Mouse (Mus musculus) heart, postnatal 36 days (tissue): ENCODE results near the gene Hapln1. TPM values are rescaled to one million over a fixed set of nuclear protein-coding genes. Genes with fewer than 3 reads are reported as not detected.

Experiments
- DNase-seq, 2 experiments: peaks; one replicate each; pipeline ENCODE4 v3.0.0; 2021 to 2022
- intact Hi-C: fragments of 180-260 bp; cut with DNase I; formaldehyde crosslinking; loops from one replicate; pipeline ENCODE4 v1.15.1; 2025
- total RNA-seq, 2 experiments: library from RNA; stranded (reverse); gene quantifications; 2 replicates each; pipeline ENCODE4 v1.2.3; 2021

Gene Hapln1
- under 1 TPM; 0.30 to 0.44 TPM for total RNA-seq

DNA sequence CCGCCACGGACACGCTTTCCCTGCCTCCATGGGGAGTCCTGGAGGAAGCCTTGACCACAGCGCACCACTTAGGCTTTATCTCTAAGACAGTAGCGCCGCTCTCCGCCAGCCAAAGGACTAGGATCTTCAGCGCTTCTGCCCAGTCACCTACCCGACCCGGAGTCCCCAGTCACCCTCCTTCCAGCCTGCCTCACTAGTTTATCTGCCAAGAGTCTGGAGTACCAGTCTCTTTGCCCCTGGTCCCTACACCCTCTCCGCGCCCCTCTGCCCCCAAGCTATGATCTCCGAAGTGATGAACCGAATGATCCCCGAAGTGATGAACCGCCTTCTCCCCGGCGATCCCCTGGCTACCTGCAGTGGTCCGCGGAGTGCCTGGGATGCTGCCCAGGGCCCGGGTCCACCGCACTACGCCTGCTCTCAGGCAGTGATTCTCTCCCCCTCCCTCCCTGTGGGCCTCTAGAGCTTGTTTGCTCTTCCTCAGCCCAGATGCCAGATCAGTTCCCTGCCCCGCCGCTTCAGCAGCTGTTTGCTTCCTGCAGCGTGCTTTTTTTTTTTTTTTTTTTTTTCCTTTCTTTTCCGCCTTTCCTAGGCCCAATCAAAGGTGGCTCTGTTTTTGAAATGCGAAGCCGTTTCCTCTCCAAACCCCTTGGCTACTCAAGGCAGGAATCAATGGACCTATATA is at the start of gene Hapln1:
TSS of gene Hapln1 (plus strand) at position 592 of the 682 bp plus-strand sequence.
- intact Hi-C loops: no loop called here
- no peak for DNase-seq

DNA sequence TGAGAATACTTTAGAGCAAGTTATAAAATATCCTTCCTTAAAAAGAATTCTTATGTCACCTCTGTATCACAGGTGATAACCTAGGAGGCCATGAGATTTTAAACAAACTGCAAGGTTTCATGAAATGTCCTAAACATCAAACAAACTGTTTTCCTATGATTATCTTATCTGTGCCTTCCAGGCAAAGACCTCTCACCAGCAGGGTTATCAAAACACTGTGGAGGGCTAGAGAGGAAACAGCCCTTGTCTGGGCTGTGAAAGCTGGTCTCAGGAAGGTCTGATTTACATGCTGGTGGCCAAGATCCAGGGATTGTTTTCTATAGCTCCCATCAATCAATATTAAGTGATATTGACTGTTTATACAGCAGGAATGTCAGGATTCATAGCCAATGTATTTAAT is 46.4 kb upstream of the Hapln1 start:
- DNase-seq: no peak
- intact Hi-C loops: no loop called here

DNA sequence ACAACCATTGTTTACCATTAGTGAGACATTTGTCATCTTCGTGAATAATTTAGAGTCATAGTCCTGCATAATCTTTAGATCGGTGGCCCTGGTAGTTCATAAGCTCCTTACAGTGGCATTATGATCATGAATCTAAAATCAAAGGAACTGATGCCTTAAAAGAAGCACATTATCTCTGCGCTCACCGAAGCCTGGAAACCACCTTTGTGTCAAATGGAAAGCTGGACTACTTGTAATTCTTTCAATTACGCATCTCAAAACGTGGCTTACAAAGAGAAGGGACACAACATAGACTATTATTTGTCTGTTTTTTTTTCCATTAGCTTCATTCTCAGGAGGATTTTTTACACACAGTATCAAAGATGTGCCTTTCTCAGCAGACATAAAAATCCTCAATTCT is 45.9 kb upstream of the Hapln1 start:
- intact Hi-C loops: no loop called here
- DNase-seq: no peak

DNA sequence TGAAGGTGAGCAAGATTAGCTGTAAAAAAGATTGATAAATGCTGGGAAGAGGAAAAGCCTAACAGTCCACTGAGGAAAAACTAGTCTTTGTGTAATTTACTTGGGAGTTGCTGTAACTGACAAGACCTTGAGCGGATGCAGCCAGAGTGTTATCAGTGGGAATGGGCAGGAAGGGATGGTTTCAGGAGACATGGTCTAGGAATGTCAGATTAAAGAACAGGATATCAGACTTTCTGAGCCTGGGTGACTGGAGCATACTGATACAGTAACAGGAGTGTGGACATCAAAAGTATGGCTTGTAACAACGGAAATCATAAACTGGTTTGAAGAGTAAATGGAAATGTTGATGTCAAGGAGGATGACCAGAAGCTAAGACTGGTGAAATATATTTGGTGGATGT is 43.0 kb upstream of the Hapln1 start:
- no peak for DNase-seq
- intact Hi-C loops: no loop called here

DNA sequence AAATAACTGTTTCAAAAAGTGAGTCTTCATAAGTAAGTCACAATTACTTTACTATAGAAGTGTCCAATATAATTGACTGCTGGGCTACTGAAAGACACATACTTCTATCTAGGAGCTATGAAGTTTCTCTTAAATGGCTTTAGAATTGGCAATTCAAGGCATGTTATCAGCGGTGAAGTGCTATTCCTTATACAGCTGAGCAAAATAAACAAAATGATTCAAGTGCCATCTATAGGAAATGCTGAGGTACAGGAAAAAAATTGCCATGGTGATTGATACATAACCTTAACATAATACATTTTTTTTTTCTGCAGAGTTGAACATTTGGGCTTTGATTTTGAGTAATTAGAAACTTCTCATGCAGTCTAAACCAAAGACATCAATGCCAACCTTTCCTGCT is 40.2 kb upstream of the Hapln1 start:
- intact Hi-C loops: no loop called here

DNA sequence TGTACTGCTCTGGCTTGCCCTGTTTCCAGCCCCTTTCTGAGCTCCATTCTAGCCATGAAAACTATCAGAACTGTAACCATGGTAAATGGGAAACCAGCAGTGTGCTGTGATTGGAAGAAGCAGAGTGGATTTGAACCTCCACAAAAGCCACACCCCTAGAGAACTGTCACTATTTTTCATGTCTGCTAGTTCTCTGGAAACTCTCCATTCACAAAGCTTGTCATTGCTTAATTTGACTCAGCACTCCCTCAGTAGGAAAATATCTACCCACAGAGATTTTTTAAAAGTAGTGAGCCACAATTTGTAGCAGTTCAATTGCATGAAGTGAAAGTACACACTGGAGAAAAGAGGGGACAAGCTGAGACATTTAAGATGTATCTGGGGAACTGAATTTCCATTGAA is 18.1 kb upstream of the Hapln1 start:
- DNase-seq: no peak
- intact Hi-C loops: no loop called here

More for the DNA sequence above, 40.2 kb upstream of the Hapln1 start:
- no peak for DNase-seq

DNA sequence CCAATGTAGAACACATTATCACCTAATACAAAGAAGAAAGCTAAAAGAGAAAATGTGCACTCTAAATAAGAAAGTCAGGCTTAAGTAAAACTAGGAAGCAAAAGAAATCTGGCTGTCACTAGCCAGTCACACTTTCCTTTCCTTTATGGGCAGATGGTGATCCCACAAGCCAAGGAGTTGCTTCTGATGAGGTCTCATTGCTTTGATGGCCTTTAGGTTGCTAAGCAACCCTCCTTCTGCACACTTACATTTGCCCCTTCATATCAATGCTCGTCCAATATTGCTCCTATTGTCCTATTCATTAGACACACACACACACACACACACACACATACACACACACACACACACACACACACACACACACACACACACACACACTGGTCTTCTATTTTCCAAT is 10.9 kb upstream of the Hapln1 start:
- intact Hi-C loops: no loop called here
- DNase-seq: no peak

DNA sequence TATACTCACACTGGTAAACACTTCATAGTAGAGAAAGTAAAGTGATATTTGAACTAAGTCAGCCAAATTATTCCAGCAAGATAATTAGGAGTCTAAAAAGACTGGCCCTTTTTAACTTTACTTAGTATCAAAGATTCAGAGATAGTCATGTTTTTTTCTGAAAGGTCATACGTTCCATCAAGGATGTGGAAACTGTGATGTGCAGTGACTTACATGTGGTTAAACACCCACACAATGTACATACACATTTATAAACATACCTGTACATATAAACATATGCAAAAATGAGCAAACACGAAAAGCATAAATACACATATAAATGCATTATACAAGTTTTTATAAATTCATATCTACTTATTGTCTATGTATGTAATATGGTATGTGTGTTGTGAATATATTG is 9.2 kb upstream of the Hapln1 start:
- intact Hi-C loops: no loop called here
- no peak for DNase-seq

DNA sequence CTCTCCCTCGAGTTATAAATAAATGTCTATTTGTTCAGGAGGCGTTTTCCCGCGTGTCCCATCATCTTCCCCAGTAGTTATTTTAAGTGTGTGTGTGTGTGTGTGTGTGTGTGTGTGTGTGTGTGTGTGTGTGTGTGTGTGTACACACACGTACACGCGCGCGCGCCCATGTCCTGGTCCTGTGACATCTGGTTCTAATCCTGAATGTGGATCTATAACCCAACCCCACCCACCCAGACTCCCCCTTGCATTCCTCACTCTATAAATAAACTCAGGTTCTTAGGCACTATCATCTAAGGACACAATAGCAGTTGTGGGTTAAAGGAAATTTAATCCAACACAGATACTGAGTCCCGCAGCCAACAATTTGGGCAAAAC is 280 bp downstream of the Hapln1 start:
- intact Hi-C loops: no loop called here
- DNase-seq: no peak

DNA sequence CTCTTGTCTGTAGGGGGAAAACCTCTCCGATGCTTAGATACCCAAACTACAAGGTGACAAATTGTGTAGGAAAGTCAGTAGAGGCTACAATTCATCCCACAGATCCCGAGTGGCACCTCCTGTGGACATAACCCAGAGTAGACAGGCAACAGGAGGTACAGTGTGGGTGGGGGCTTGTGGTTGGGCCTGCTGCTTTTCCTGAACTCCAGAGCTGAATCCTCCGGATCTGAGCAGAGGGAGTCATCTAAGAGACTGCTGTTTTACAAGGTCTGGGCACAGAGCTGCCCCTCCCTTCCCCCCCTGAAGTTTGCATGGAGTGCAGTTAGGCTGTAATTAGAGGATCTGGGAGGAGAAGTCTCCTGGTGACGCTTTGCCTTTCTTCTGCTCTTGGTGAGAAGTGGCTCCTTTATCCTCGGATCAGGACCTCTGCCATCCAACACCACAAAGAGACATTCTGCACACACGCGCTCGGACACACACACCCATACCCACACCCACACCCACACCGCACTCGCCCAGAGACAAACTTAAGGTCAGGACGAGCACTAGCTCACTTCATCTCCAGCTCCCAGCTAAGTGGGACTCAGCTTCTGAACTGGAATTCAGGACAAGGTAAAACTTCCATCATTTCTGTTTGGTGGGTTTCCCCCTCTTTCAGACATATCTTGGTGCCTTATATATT is 846 bp downstream of the Hapln1 start:
- intact Hi-C loops: no loop called here
- DNase-seq: no peak

DNA sequence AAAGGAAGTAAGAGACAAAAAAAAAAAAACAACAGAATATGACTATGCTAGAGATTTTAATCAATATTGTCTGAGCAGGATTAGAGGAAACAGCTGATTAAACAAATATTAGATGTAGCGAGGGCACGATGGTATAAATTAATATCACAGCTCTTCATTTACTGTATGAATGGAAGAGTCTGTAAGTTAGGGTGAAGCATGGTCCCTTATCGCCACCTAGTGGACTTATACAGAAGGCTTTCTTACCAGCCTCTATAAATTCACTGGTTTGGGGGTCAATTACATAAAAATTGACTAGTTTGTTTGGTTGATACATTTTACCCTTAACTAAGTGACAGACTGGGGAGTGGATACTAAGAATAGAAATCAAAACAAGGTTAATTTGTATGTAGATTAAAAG is 3.4 kb downstream of the Hapln1 start:
- intact Hi-C loops: no loop called here
- no peak for DNase-seq

DNA sequence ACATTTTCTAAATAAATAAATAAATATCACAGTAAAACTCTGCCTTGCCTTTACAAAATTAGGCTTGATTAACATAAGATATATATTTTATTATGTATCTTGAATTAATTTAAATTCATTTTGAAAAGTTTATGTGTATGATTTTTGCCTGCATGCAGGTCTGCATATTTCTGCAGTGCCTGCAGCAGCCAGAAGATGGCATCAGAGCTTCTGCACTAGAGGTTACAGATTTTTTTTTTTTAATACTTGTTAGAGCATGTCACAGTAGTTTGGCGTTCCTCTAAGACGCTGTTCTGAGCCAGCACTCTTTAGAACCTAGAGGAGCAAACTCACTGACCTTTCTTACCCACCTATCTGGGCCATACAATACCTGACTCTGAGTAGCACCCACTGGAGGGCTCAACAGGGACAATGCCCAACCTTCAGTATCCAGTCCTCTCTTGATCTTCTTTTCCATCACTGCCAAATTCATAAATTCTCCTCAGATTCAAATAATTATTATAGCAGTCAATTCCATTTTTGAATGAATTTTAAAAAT is 8.7 kb downstream of the Hapln1 start:
- intact Hi-C loops: loop anchor here (1.0 to 5.0 kb wide), 3 partner anchors 86 to 1339 kb away; no protein-coding TSS in a partner anchor
- peak; percentile 31 to 47 for DNase-seq

DNA sequence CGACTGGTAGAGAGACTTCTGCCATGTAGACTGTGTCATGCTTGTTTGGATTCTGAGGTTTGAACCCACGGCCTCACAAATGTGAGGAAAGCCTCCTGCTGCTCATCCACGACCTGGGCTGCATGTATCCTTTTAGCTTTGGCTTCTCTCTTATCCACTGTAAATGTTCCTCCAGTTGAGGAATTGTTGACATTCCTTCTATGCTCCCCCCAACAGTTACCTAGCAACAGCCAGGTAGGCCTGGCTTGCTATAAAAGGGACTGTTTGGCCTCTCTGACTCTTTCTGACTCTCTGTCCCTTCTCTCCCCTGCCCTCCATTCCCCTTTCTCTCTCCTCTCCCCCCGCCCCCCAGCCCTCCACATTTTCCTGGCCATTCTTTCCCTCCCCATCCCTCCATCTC is 9.9 kb downstream of the Hapln1 start:
- intact Hi-C loops: loop anchor here (2.0 to 5.0 kb wide), 2 partner anchors 1293 to 1337 kb away; no protein-coding TSS in a partner anchor
- DNase-seq: no peak

DNA sequence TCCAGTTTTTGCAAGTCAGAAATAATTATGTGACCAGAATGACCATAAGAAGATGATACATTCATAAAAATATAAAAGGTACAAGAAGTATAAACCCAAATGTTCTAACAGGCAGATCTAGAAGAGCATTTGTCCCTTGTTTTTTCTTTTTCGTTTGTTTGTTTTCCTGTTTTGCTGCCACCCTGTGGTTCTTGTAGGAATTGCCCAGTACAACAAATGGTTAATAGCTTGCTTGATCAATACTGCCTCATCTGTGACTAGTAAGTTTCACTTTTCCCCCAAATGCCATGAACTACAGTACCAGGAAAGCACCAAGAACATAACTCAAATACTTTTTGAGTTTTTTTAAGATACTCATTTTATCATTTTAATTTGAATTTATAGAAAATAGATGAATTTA is 11.9 kb downstream of the Hapln1 start:
- no peak for DNase-seq
- intact Hi-C loops: no loop called here

DNA sequence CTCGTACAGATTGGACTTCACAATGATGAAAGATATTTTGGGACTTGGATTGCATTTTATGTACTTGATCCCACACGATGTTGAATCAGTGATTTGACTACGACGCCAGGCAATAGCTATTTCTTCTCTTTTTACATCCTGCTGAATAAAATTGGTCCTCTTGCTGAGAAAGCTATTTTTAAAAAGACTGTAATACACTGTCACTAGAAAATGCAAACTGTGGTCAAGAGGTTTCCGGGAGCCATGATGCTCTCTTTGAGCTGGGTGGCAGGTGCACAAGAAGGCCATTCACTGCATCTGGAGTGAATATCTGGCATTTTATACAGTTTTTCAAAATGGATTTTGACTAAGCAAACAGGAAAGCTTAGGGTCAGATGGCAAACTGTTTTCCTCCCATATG is 24.9 kb downstream of the Hapln1 start:
- intact Hi-C loops: no loop called here
- no peak for DNase-seq

DNA sequence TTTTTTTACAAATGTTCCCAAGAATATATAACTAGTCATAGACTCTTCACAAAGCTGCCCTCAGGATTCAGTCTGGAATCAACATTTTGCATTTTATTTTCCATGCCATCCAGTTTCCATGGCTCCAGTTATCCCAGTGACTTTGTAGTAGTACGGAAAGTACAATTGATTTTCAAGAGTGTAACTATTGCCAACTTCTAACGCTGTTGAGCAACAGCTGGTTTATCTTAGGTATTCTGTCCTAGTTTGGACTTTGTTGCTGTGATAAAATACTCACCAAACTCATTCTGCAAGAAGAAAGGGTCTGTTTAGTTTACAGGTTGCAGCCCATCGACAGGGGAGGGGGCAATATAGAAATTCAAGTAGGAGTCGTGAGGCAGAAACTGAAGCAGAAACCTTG is 26.7 kb downstream of the Hapln1 start:
- intact Hi-C loops: no loop called here
- DNase-seq: no peak

DNA sequence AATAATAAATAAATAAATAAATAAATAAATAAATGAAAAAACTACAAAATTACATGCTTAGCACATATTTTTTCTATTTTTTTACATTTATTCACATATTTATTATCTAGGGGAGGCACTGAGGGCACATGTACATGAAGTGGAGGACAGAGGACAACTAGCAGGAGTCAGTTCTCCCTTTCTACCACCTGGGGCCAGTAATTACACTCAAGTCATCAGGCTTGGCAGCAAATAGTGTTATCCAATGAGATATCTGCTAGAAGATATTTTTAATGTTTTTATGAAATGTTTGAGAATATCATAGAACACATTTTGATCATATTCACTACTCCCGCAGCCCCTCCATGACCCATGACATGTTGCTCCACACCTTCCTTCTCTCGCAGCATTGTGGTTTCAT is 39.5 kb downstream of the Hapln1 start:
- no peak for DNase-seq
- intact Hi-C loops: no loop called here

DNA sequence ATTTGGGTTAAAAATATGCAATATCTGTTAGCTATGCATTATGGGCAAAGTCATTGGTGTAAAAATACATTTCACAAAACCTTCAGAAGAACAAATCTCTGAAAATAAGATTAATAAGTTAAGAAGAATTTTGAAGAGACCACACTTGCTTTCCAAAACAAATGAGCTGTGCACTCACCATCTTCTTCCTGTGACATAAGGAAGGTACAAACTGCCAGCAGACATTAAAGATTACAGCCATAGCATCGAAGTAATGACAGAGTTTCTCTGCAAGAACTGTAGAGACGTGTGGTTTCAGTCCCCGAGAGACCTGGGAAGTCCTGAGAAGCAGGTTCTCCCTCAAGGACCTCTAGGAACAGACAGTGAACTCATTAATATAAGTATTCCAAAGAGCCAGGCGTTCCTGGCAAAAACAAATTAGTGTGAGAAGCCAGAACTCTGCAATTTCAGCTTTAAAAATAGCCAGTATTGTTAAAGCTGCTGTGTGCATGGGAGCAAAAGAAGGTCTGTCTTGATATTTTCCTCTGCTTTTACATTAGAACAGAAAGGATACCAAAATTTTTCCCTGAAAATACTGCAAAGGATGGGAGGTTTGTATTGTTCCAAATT is 43.6 kb downstream of the Hapln1 start:
- intact Hi-C loops: no loop called here
- DNase-seq: no peak

DNA sequence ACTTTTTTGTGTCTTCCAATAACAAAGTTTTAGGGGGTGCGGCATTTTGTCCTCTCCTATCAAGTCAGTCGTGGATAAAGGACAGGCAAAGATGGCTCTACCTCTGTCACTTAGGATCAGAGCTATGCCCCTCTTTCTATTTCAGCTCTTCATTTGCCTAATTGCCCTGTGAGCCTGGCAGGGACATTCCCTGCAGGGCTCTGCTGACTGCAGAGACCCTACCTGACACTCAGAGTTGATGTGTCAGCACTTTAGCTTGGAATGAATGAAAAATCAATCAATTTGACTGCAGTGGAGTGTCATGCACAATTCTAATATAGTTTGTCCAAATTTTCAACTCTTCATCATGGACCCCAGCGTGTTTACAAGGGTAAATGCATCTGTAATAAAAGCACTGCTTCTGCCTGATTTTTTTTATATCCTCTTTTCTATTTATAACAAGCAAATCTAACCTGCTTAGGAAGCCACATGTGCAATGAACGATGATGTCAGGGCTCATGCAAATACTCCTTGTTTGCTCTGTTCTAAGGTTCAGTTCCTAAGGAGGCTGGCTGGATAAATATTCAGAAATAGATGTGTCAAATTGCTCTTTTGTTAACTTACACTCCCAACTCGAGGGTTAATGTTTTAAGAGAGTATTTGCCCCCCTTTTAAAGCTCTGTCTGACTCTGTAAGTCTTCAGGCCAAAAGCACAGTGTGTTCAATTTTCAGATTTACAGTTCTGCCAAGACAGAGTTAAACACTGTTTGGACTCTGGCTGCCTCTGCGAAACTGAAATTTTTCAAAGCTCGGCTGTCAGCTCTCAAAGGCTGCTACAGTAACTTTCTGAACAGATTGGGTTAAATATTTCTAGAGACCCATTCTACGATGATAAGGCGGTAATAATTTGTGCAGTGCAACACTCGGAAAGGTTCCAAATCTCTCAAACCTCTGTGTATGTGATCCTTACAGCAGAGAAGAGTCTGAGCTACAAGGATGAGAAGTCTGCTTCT is 44.4 kb downstream of the Hapln1 start:
- intact Hi-C loops: no loop called here
- DNase-seq: no peak

DNA sequence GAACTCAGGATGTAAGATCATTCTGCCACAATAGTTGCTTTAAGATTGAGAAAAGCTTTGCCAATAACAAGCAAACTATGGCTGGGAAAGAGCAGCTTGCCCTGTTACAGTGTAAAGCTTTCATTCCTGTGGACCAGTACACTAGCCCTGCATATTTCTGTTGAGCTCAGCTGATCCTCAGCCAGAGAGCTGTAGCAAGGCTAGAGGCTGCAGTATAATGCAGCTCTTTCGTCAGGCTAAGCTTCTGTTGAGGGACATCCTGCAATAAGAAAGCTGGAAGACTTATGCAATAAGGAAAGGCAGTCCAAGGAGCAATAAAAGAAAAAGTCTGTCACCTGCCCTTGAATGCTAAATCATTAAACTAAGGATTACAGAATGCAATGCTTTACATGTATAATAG is 45.5 kb downstream of the Hapln1 start:
- no peak for DNase-seq
- intact Hi-C loops: no loop called here

DNA sequence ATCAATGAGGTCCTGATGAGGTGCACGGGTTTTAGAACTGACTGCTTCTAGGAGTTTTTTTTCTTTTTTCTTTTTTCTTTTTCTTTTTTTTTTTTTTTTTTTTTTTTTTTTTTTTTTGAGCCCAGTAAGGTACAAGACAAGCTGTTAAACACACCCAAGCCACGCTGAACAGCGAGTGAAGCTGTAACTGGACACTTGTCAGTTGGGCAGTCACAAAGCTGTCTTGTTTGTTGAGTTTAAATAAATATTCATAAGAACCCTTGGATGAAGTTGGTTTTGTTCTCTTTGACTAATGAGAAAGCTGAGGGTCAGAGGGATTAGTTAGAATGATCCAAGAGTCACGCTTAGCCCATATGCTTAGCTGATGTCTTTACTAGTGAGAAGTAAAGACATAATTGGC is 55.5 kb downstream of the Hapln1 start:
- intact Hi-C loops: no loop called here

More for the DNA sequence above, 55.5 kb downstream of the Hapln1 start:
- DNase-seq: no peak
